Mouse (Mus musculus) heart, embryonic 16.5 days (tissue): ENCODE results near the gene Ptpn18. TPM values are rescaled to one million over a fixed set of nuclear protein-coding genes. Genes with fewer than 3 reads are reported as not detected.
"Not testable (repeated sequence)": the region's sequence is repeated elsewhere in the genome, so short reads cannot be mapped to it uniquely, and the experiment has no call there.

ENCODE experiments used
- ATAC-seq: fragments of 200-750 bp; cut with Nextera tagmentation; replicated peaks from 2 replicates; pipeline ENCODE4 v1.8.0; 2017; ENCODE audit warnings: moderate number of reproducible peaks; ENCODE audit not compliant: insufficient read depth, low FRiP score; ENCODE audit errors: extremely low read depth
- H3K27ac ChIP-seq: fragments of 300-500 bp; sonication (generic); 2 replicates; pipeline ENCODE4 v1.5.1; 2014; ENCODE audit warnings: mild to moderate bottlenecking, low read length, control low read depth, moderate library complexity
- H3K27me3 ChIP-seq: fragments of 300-500 bp; sonication (generic); 2 replicates; pipeline ENCODE4 v1.6.1; 2014; ENCODE audit warnings: low read length, mixed read lengths; ENCODE audit not compliant: control insufficient read depth, insufficient read depth
- H3K36me3 ChIP-seq: fragments of 300-500 bp; sonication (generic); 2 replicates; pipeline ENCODE4 v1.6.1; 2014; ENCODE audit not compliant: control insufficient read depth, insufficient read depth
- H3K4me1 ChIP-seq: fragments of 300-500 bp; sonication (generic); 2 replicates; pipeline ENCODE4 v1.6.1; 2014; ENCODE audit warnings: low read length, mixed read lengths; ENCODE audit not compliant: control insufficient read depth, insufficient read depth
- H3K4me2 ChIP-seq: fragments of 300-500 bp; sonication (generic); 2 replicates; pipeline ENCODE4 v1.6.1; 2014; ENCODE audit warnings: low read depth, mild to moderate bottlenecking, control low read depth, low read length
- H3K4me3 ChIP-seq: fragments of 300-500 bp; sonication (generic); 2 replicates; pipeline ENCODE4 v1.5.1; 2014; ENCODE audit warnings: mild to moderate bottlenecking, control low read depth, low read length
- H3K9ac ChIP-seq: fragments of 300-500 bp; sonication (generic); 2 replicates; pipeline ENCODE4 v1.6.1; 2014; ENCODE audit warnings: low read length, control low read depth
- H3K9me3 ChIP-seq: fragments of 300-500 bp; sonication (generic); replicated peaks from 2 replicates; pipeline ENCODE4 v1.6.1; 2016; ENCODE audit warnings: low read length; ENCODE audit not compliant: control insufficient read depth
- WGBS: fragments of 180-500 bp; shearing (Covaris S2); extraction: QIAGEN DNeasy Blood & Tissue Kit; methylation state at CpG from one replicate; pipeline ENCODE4 v1.1.7; 2014; 5-methylcytosine and 5-hydroxymethylcytosine counted together
- polyA plus RNA-seq: library from polyadenylated mRNA; unstranded; fragments of >200 nt; fragmentation: Nextera tagmentation; extraction: Ambion mirVana; gene quantifications from 2 replicates; pipeline ENCODE4 v1.2.1, GENCODE M21; 2015

Ptpn18 gene
- polyA plus RNA-seq, 1 experiment from 2014 or later, result 25.8 TPM

DNA sequence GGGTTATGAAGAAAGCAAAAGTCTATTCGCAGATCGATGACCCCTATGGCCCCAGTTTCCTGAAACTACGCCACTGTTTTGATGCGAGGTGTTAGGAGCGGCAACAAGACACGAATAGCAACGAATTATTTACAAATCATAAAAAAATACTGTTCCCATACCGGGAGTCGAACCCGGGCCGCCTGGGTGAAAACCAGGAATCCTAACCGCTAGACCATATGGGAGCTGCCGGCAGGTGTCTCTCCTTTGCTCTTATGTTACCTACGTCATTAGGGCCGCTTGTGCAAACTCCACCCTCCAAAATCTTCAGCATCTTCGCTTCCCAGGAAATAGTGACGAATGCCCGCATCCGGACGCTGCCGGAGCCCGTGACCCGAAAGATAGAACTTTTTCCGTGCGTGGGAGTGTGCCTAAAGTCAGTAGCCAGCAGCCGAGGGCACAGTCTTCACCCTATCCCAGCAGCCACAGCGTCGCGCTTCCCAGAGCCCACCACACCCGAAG lies 24.9 kb upstream of the Ptpn18 start:
- Histone ChIP-seq H3K27ac (peak overlapping the region; percentile 74), H3K9ac (peak overlapping the region; percentile 72), H3K36me3 (peaks cover 23% of the 10 kb centered on the region), H3K4me1 (peaks cover 22% of the 10 kb centered on the region), H3K9me3 (peaks cover 17% of the 10 kb centered on the region), H3K4me2 (peak overlapping the region; percentile 83), H3K4me3 (peak overlapping the region; percentile 80), H3K27me3 (no peaks in the 10 kb centered on the region)
- ATAC-seq, result peak; percentile 5; the same call in 1 of the 2 replicates
- WGBS, result under 1% methylated on average over 30 of the region's 30 CpGs

DNA sequence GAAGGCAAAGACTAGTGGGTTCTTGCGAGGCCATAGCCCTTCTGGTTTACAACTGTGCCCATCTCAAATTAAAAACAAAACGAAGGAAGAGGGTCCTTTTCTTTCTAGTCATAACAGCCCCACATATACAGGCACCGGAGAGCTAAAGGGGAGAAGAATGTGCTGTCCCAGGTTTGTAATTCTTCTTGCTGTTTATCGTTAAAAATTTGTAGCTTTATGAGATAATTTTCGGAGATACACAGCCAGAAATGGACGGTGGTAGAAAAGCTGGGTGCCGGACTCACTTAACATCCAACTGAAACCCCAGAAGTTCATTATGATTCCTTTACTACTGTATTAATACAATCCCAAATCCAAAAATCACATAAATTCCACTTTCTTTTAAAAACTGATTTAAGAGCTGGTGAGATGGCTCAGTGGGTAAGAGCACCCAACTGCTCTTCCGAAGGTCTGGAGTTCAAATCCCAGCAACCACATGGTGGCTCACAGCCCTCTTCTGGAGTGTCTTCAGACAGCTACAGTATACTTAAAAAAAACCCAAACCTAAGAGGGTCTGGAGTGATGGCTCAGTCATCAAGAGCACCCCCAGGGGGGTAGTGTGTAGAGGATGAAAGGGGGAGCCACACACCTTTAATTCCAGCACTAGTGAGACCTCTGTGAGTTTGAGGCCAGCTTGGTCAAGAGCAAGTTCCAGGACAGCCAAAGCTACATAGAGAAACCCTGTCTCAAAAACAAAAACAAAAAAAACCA lies 24.0 kb upstream of the Ptpn18 start:
- H3K27me3 ChIP-seq, result no peaks in the 10 kb centered on the region

DNA sequence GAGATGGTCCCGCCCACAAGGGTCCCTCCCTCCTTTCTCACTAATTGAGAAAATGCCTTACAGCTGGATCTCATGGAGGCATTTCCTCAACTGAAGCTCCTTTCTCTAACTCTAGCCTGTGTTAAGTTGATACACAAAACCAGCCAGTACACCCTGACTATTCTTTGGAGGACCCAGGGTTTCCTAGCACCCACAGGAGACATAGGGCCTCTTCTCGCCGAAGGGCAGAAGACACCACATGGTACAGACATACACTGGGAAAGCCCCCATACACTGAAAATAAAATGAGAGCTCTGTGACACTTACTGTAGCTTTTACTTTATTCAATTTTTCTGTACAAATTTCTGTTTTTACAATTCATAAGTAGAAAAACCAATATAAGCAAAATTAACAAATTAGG lies 23.2 kb upstream of the Ptpn18 start:
- no peaks in the 10 kb centered on the region for H3K27me3 ChIP-seq
- ATAC-seq, result no peak

More for the DNA sequence above, 24.0 kb upstream of the Ptpn18 start:
- Histone ChIP-seq H3K27ac (peak overlapping the region; percentile 74), H3K9me3 (peaks cover 14% of the 10 kb centered on the region), H3K36me3 (peaks cover 15% of the 10 kb centered on the region), H3K4me2 (peak overlapping the region; percentile 83), H3K4me1 (peaks cover 24% of the 10 kb centered on the region), H3K9ac (peak overlapping the region; percentile 69), H3K4me3 (peak overlapping the region; percentile 80)
- no peak for ATAC-seq
- WGBS, result 28% methylated on average over 8 of the region's 8 CpGs

DNA sequence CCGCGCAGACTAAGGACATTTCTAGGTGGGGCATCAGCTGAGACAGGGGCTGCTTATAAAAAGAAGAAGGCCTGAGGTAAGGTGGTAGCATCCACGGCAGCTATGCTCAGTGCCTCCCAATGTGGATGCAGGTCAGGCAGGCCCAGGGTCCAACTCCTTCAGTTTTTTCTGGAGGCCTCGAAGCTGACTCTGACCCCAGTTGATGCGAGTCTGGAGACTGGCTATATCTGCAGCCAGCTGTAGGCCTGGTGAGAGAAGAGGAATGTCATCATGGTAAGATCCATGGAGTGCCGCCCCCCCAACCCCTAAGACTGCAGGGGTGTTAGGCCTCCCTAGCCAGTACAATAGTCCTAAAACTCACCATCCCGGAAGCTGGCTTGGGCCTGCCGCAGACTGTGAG lies 22.2 kb upstream of the Ptpn18 start:
- ATAC-seq, result not testable (repeated sequence)

More for the DNA sequence above, 23.2 kb upstream of the Ptpn18 start:
- 84% methylated on average over 3 of the region's 3 CpGs for WGBS
- H3K27ac ChIP-seq, result no peak overlapping the region
- no peak overlapping the region for H3K4me3 ChIP-seq
- H3K36me3 ChIP-seq, result peaks cover 10% of the 10 kb centered on the region
- H3K9me3 ChIP-seq, result peaks cover 8% of the 10 kb centered on the region
- no peak overlapping the region for H3K9ac ChIP-seq
- no peak overlapping the region for H3K4me2 ChIP-seq
- H3K4me1 ChIP-seq, result peaks cover 30% of the 10 kb centered on the region

DNA sequence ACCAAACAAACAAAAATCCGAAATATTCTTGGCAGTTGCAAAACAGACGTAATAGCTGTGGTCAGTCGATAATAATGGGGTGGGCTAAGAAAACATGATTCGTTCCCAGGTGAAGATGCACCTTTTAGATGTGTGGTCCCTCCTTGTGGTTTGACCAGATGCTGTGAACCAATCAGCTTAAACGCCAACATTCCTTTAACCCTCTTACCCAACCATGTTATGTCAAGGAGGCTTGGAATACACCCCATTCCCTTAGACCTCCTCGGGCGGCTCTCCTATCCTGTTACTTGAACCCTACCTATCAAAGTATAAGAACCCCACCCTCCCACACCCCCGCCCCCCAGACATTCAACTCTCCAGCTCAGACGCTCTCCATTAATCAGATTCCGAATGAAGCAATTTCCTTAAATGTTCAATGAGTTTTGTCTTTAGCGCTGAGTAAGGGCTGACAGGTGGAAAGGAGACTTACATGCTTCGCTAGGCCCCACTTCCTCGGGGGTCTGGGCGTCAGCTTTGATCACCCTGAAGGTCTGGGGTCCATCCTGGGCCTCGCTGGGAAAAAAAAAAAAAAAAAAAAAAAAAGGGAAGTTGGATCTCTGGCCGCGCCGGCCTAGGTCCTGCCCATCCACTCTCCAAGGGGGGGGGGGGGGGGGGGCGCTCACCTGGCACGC lies 21.0 kb upstream of the Ptpn18 start:
- H3K4me2 ChIP-seq, result peak overlapping the region; percentile 79
- ATAC-seq, result no peak
- no peaks in the 10 kb centered on the region for H3K9me3 ChIP-seq
- H3K4me3 ChIP-seq, result peak overlapping the region; percentile 77
- no peaks in the 10 kb centered on the region for H3K27me3 ChIP-seq
- H3K4me1 ChIP-seq, result peaks cover 26% of the 10 kb centered on the region
- H3K36me3 ChIP-seq, result peaks cover 12% of the 10 kb centered on the region
- H3K27ac ChIP-seq, result no peak overlapping the region
- 34% methylated on average over 15 of the region's 20 CpGs for WGBS
- H3K9ac ChIP-seq, result peak overlapping the region; percentile 70

More for the DNA sequence above, 22.2 kb upstream of the Ptpn18 start:
- 93% methylated on average over 8 of the region's 8 CpGs for WGBS
- H3K27me3 ChIP-seq, H3K36me3 ChIP-seq, H3K9ac ChIP-seq, H3K9me3 ChIP-seq, H3K4me3 ChIP-seq, H3K4me2 ChIP-seq, H3K27ac ChIP-seq: not testable (repeated sequence)
- H3K4me1 ChIP-seq, result peaks cover 30% of the 10 kb centered on the region

DNA sequence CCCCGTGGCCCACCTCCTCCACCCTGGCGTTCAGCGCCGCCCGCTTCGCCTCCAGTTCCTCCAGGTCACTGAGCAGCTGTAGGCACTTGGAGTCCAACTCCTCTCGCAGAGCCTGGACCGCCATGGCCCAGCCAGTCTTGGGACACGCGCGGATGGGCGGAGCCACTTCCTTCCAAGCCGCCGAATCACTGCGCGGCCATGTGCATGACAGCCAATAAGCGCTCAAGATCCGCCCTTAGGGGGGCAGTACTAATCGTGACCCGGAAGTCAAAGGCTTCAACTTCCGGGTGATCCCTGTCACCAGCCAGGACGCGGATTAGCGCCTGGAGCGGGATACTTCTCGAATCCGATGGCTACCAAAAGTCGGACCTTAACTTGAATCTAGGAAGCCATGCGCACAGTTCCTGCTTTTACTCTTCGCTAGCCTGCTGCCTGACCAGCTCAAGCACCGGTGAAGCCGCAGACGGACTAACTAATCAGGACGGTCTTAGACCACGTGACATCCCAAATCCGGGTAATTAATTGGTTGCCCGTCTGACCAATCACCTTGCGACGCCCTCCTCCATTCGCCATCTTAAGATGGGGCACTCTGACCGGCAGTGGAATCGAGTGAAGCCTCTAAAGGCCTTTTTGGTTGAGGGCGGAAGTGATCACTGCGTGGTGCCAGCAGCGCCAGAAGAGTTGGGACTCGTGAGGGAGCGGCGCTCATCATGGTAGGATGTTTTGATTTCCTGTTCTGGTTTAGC lies 20.2 kb upstream of the Ptpn18 start, which contains the start of the genes Ccdc115 and Imp4:
Ccdc115 (minus strand) TSS at position 458 of the 746 bp plus-strand sequence.
Imp4 (plus strand) TSS at position 637 of the 746 bp plus-strand sequence.
- H3K27me3 ChIP-seq, result no peaks in the 10 kb centered on the region

DNA sequence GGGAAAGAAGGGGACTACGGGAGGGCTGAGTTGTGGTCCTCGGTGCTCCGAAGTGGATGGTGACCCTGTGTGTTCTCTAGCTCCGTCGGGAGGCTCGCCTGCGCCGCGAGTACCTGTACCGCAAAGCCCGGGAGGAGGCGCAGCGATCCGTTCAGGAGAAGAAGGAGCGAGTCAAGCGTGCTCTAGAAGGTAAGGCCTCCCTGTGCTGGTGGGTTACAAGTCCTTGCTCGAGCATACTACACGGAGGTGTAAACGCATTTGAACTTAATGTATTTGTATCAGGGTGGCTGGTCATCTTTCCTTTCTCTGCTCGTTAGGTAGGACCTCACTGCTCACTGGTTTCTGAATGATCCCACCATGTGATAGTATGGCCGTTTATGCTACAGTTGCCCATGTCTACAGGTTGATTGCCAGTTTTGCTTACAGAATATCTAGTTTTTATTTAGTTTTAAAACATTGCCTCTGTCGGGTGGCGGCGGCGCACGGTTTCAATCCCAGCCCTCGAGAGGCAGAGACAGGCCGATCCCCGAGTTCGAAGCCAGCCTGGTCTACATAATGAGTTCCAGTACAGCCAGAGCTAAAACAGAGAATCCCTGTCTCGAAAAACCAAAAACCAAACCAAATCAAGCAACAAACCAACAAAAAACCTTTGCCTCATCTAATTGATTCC lies 19.5 kb upstream of the Ptpn18 start:
- H3K27ac ChIP-seq, result peak overlapping the region; percentile 66

More for the DNA sequence above, 20.2 kb upstream of the Ptpn18 start, which contains the start of the genes Ccdc115 and Imp4:
- Histone ChIP-seq H3K4me2 (peak within 1 kb of the TSS; percentile 91), H3K9me3 (no peaks in the 10 kb centered on the region), H3K9ac (peak within 1 kb of the TSS; percentile 76), H3K4me3 (peak within 1 kb of the TSS; percentile 77), H3K4me1 (peaks cover 19% of the 10 kb centered on the region), H3K27ac (peak within 1 kb of the TSS; percentile 73), H3K36me3 (peaks cover 21% of the 10 kb centered on the region)
- WGBS, result under 1% methylated on average over 48 of the region's 48 CpGs
- peak; percentile 94 for ATAC-seq

DNA sequence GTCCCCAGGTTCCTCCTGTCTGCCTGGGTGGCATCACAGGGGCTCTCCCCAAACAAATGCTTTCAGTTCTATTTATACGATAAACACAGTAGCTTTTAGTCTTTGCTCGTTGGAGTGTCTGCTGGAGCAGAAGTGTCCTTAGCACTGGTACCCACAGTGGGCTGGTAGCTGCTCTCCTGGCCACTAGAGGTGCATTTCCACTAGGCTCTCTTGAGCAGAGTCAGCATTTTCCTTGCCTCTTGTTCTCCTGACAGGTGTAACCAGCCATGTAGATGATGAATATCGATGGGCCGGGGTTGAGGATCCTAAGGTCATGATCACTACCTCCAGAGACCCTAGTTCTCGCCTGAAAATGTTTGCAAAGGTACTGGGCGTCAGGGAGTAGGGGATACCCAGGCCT lies 16.4 kb upstream of the Ptpn18 start:
- ATAC-seq, result no peak
- peaks cover 15% of the 10 kb centered on the region for H3K4me1 ChIP-seq
- peaks cover 38% of the 10 kb centered on the region for H3K36me3 ChIP-seq
- H3K27me3 ChIP-seq, result no peaks in the 10 kb centered on the region
- H3K4me3 ChIP-seq, result no peak overlapping the region
- H3K4me2 ChIP-seq, result no peak overlapping the region
- no peak overlapping the region for H3K27ac ChIP-seq
- no peak overlapping the region for H3K9ac ChIP-seq
- no peaks in the 10 kb centered on the region for H3K9me3 ChIP-seq
- 88% methylated on average over 6 of the region's 6 CpGs for WGBS

More for the DNA sequence above, 19.5 kb upstream of the Ptpn18 start:
- H3K4me3 ChIP-seq, result peak overlapping the region; percentile 77
- ATAC-seq, result peak; percentile 29
- H3K27me3 ChIP-seq, result no peaks in the 10 kb centered on the region
- peaks cover 19% of the 10 kb centered on the region for H3K4me1 ChIP-seq
- H3K36me3 ChIP-seq, result peaks cover 28% of the 10 kb centered on the region
- H3K9ac ChIP-seq, result peak overlapping the region; percentile 75
- 7% methylated on average over 31 of the region's 31 CpGs for WGBS
- H3K4me2 ChIP-seq, result peak overlapping the region; percentile 91
- H3K9me3 ChIP-seq, result no peaks in the 10 kb centered on the region
